Mouse (Mus musculus): ENCODE results near the gene Mxra8. TPM values are rescaled to one million over a fixed set of nuclear protein-coding genes. Genes with fewer than 3 reads are reported as not detected.

The Mxra8 gene
- total RNA-seq, 1 experiment from 2014 or later: not detected

GRCm38 (mm10) chr4:155856071-155856470, 16.6 kb downstream of the Mxra8 start:
- ATAC-seq (replicated peaks; ENCODE audit: low read depth, poor library complexity, severe bottlenecking): peak; percentile 34; the same call in 1 of the 2 replicates

- no peak for ATAC-seq (replicated peaks; ENCODE audit: low read depth, poor library complexity, severe bottlenecking)
Measured at GRCm38 (mm10) chr4:155856881-155857280, 17.4 kb downstream of the Mxra8 start.

GRCm38 (mm10) chr4:155859318-155859717, 19.8 kb downstream of the Mxra8 start:
- peak; percentile 77 for ATAC-seq (replicated peaks; ENCODE audit: low read depth, poor library complexity, severe bottlenecking)

- ATAC-seq (replicated peaks; ENCODE audit: low read depth, poor library complexity, severe bottlenecking): no peak
Measured at GRCm38 (mm10) chr4:155861787-155862186, 22.3 kb downstream of the Mxra8 start.

GRCm38 (mm10) chr4:155863001-155863400, 23.5 kb downstream of the Mxra8 start, which contains the start of gene Tas1r3:
TSS of gene Tas1r3 (minus strand) at chr4:155863362.
- ATAC-seq (replicated peaks; ENCODE audit: low read depth, poor library complexity, severe bottlenecking): no peak

- peak; percentile 28 for ATAC-seq (replicated peaks; ENCODE audit: low read depth, poor library complexity, severe bottlenecking)
Measured at GRCm38 (mm10) chr4:155868614-155869298, 29.3 kb downstream of the Mxra8 start.

GRCm38 (mm10) chr4:155869317-155870033, 30.0 kb downstream of the Mxra8 start, which contains the start of the genes Cptp and Ints11:
TSS of gene Cptp (minus strand) at chr4:155869440.
TSS of gene Ints11 (plus strand) at chr4:155869546.
- ATAC-seq (replicated peaks; ENCODE audit: low read depth, poor library complexity, severe bottlenecking): peak; percentile 96

- ATAC-seq (replicated peaks; ENCODE audit: low read depth, poor library complexity, severe bottlenecking): no peak
Measured at GRCm38 (mm10) chr4:155871404-155871803, 31.9 kb downstream of the Mxra8 start.

- no peak for ATAC-seq (replicated peaks; ENCODE audit: low read depth, poor library complexity, severe bottlenecking)
Measured at GRCm38 (mm10) chr4:155883587-155883986, 44.1 kb downstream of the Mxra8 start.

GRCm38 (mm10) chr4:155886330-155886729, 46.9 kb downstream of the Mxra8 start:
- no peak for ATAC-seq (replicated peaks; ENCODE audit: low read depth, poor library complexity, severe bottlenecking)

GRCm38 (mm10) chr4:155887674-155888073, 48.2 kb downstream of the Mxra8 start:
- no peak for ATAC-seq (replicated peaks; ENCODE audit: low read depth, poor library complexity, severe bottlenecking)

- ATAC-seq (replicated peaks; ENCODE audit: low read depth, poor library complexity, severe bottlenecking): no peak
Measured at GRCm38 (mm10) chr4:155888181-155888580, 48.7 kb downstream of the Mxra8 start.

GRCm38 (mm10) chr4:155889316-155889715, 49.8 kb downstream of the Mxra8 start:
- no peak for ATAC-seq (replicated peaks; ENCODE audit: low read depth, poor library complexity, severe bottlenecking)

- ATAC-seq (replicated peaks; ENCODE audit: low read depth, poor library complexity, severe bottlenecking): peak; percentile 16
Measured at GRCm38 (mm10) chr4:155891011-155891471, 51.6 kb downstream of the Mxra8 start.

GRCm38 (mm10) chr4:155891551-155892001, 52.1 kb downstream of the Mxra8 start, which contains the start of the genes Pusl1 and Acap3:
TSS of gene Pusl1 (minus strand) at chr4:155891781.
TSS of gene Acap3 (plus strand) at chr4:155891822.
- peak; percentile 67 for ATAC-seq (replicated peaks; ENCODE audit: low read depth, poor library complexity, severe bottlenecking)

- ATAC-seq (replicated peaks; ENCODE audit: low read depth, poor library complexity, severe bottlenecking): peak; percentile 44
Measured at GRCm38 (mm10) chr4:155892017-155892416, 52.5 kb downstream of the Mxra8 start.

- peak; percentile 13; the same call in 1 of the 2 replicates for ATAC-seq (replicated peaks; ENCODE audit: low read depth, poor library complexity, severe bottlenecking)
Measured at GRCm38 (mm10) chr4:155892438-155893211, 53.1 kb downstream of the Mxra8 start.

- ATAC-seq (replicated peaks; ENCODE audit: low read depth, poor library complexity, severe bottlenecking): no peak
Measured at GRCm38 (mm10) chr4:155893212-155893690, 53.8 kb downstream of the Mxra8 start.

All from common myeloid progenitor, adult 5-6 weeks (primary cell).